Mouse (Mus musculus) adrenal gland, postnatal 4 days (tissue): ENCODE measurements around the gene Olfr730. TPM values are rescaled to one million over a fixed set of nuclear protein-coding genes. Genes with fewer than 3 reads are reported as not detected.

ENCODE experiments used
- DNase-seq, 2 experiments: peaks; one replicate each; pipeline ENCODE4 v3.0.0; 2021 to 2022; ENCODE audit warnings: low spot score in 2 of 2, mixed read lengths in 2 of 2
- long read RNA-seq, 2 experiments: library from polyadenylated mRNA; stranded (forward); transcript quantifications; one replicate each; pipeline ENCODE4 v2.0.0; 2021
- total RNA-seq, 2 experiments: library from RNA; stranded (reverse); gene quantifications; 2 replicates each; pipeline ENCODE4 v1.2.3; 2021

The Olfr730 gene
- not detected for total RNA-seq
- long read RNA-seq, experiment 1: 0 reads
- long read RNA-seq, experiment 2: 0 reads

DNA sequence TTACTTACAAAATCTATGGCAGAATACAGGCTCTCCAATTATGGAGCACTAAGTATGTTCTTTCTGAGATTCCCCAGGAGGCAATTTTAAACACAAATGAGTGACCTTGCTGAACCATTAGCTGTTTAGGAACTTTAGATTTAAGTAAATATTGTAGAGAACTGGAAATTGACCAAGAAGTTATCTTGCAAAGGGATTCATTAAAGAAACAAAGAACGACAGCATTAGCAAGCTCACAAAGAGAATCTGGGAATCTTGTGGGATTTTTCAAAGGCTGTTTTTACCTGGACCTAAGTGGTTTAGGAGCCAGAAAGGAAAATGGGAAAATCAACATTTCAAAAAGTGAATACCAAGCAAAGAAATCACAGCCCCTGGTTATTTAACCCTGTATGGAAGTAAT is at the start of gene Olfr730:
Gene Olfr730 (minus strand): TSS at position 101 of the 400 bp plus-strand sequence.
- no peak for DNase-seq

GRCm38 (mm10) chr14:50152810-50153209 is 35.2 kb downstream of the Olfr730 start, which contains the start of gene Olfr729:
Gene Olfr729, minus strand, starts transcription at chr14:50152910.
- DNase-seq: no peak

- DNase-seq: no peak
These were observed 45.4 kb downstream of the Olfr730 start, which contains the start of gene Olfr728 for GRCm38 (mm10) chr14:50142580-50142979. Gene Olfr728, minus strand, starts transcription at chr14:50142680.

Other genes starting within 250 kb of the Olfr730 start
- gene Olfr724, start 224.9 kb downstream of the Olfr730 start, total RNA-seq: not detected
- not detected for gene Olfr725, start 147.8 kb downstream of the Olfr730 start, total RNA-seq
- not detected for gene Olfr726, start 97.2 kb downstream of the Olfr730 start, total RNA-seq
- not detected for gene Olfr727, start 65.0 kb downstream of the Olfr730 start, total RNA-seq
- not detected for gene Olfr728, start 45.5 kb downstream of the Olfr730 start, total RNA-seq
- not detected for gene Olfr729, start 35.3 kb downstream of the Olfr730 start, total RNA-seq
- gene Olfr731, start 53.7 kb upstream of the Olfr730 start, total RNA-seq: not detected
- not detected for gene Olfr732, start 96.0 kb upstream of the Olfr730 start, total RNA-seq
- gene Olfr733, start 113.3 kb upstream of the Olfr730 start, total RNA-seq: not detected
- gene Olfr734, start 138.6 kb upstream of the Olfr730 start, total RNA-seq: not detected
- not detected for gene Olfr735, start 160.7 kb upstream of the Olfr730 start, total RNA-seq
- under 1 TPM in 1 of 2 experiments, not detected in 1; 0.23 TPM for gene Tlr11, start 169.7 kb upstream of the Olfr730 start, total RNA-seq
- gene Olfr736, start 193.0 kb upstream of the Olfr730 start, total RNA-seq: not detected
- gene Olfr738, start 219.4 kb upstream of the Olfr730 start, total RNA-seq: not detected
- gene Olfr739, start 230.4 kb upstream of the Olfr730 start, total RNA-seq: not detected